Mouse (Mus musculus) fibroblast of lung, adult 2 months (primary cell): ENCODE data around the gene Tmem251.

Experiments used
- DNase-seq: peaks from one replicate; pipeline ENCODE4 v3.0.0-alpha.2; 2011; ENCODE audit warnings: low read depth

Tmem251 gene

DNA sequence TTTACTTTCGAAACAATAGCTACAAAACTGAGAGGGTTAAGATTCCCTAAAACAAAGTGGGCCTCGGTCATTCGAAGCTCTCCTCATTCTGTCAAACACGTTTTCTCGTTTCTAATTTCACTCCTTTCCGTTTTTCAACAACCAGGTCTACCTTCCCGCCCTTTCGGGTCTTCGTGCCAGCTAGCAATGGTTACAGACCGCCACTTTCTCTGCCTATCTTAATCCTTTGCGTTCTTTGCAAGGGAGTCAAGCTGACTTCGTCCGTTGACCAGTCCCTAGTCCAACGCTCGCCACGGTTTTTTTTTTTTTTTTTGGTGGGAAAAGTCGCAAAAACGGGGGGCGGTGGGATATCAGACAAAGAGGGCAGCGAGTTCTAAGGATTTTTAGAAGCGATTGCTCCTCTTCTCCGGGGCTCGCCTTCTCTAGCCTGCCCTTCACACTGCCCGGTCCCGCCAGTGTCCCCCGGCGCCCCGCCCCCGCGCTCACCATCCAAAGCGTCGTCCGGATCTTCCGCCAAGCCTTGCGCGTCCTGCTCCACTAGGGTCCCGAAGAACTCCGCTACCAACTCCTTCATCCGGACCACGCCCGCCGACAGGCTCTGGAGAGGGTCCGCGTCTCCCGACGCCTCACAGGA lies 13.6 kb downstream of the Tmem251 start:
- DNase-seq: no peak

DNA sequence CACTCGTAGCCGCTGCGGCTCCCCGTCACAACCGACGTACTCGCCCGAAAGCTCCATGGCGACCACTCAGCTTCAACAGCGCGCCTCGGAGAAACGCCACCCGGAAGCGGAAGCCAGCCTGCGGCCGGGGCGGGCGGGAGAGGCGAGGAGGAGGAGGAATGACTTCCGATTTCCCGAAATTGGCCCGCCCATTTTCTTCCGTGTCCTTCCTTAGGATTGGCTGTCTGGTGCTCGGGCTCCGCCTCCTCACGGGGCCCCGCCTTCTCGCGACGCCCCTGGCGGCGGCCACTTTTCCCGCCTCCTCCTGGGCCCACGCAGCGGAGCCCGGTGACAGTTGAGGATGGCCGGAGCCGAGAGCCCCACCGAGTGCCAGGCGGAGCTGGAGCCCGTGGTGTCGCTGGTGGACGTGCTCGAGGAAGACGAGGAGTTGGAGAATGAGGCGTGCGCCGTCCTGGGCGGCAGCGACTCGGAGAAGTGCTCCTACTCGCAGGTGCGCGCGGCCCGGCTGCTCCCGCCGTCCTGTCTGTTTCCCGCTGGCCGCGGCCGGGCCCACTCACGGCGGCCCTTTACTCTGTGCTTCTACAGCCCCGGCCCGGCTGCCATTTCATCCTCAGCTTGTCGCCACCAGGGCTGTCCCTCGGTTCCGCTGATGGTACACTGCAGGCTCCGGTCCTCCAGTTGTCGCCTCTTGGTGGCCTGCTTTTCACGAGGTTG lies 14.3 kb downstream of the Tmem251 start, which contains the start of the genes Gm28051, Gon7 and Ubr7:
Gene Gm28051, minus strand, starts transcription at position 77 of the 714 bp plus-strand sequence.
Gene Gon7, minus strand, starts transcription at position 115 of the 714 bp plus-strand sequence.
Gene Ubr7, plus strand, starts transcription at position 279 of the 714 bp plus-strand sequence.
- peak; percentile 85 for DNase-seq

DNA sequence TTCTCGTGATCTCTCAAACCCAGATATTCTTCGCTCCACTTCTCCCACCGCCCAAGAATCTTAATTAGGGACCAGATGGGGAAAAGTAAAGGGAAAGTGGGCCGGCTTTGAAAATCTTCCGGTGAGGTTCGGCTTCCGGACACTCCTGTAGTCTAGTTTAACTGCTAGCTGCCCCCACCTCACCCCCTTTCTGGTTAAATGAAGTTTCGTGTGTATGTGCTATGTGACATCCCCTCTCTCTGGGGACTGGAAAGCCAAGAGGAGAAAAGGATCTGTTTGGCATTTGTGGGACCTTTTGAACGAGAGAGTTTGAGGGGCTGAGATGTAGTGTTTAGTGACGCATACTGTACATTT lies 14.8 kb downstream of the Tmem251 start, which contains the start of gene Gm20604:
Gene Gm20604, minus strand, starts transcription at position 270 of the 354 bp plus-strand sequence.
- DNase-seq: no peak

DNA sequence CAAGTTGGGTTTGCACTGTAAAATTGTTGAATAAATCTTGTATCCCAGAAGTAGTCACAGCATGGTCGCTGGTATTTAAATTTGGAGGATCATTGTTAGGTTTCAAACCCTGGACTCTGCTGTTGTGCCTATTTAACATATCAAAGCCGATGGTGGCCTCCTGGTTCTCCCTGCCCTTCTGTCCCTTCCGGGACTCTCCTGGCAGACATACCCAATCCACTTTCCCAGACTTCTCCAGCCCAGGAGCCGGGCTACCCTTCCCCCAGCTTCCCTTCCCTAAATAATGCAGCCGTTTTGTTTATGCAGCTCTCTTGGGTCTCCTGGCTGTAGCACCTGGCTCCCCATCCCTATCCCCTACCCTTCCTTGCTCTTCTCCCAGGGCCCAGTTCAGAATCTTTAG lies 15.4 kb downstream of the Tmem251 start:
- no peak for DNase-seq

DNA sequence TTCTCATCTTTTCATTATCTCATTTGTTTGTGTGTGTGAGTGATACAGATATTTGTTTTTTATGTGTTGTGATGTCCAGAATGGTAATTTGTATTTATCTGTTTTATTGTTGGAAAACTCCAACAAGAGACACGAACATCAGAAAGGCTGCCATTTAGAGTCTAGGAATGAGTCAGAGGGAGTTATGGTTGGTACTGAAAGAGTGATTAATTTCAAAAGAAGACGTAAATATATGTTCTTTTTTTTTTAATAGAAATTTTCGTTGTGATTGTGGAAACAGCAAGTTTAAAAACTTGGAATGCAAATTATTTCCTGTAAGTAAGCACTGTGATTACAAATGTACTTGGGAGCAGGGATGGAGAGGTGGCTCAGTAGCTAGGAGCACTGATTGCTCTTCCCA lies 18.1 kb downstream of the Tmem251 start:
- no peak for DNase-seq

DNA sequence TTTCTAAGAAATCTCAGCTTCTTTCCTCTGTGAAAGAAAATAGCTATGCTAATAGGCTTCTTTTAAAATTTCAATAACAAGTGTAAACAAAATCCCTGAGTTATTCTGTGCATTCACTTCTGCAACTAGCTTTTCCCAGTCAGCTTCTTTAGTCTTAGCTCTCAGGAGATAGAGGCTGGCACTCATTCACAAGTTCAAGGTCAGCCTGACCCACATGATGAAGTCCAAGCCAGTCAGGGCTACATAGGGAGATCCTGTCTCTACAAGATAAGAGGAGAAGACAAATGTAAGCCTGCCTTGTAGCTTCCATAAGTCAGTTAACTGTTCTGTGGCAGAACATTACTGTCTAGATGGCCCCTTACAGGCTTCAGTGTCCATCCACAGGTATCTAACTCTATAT lies 20.1 kb downstream of the Tmem251 start:
- DNase-seq: no peak

DNA sequence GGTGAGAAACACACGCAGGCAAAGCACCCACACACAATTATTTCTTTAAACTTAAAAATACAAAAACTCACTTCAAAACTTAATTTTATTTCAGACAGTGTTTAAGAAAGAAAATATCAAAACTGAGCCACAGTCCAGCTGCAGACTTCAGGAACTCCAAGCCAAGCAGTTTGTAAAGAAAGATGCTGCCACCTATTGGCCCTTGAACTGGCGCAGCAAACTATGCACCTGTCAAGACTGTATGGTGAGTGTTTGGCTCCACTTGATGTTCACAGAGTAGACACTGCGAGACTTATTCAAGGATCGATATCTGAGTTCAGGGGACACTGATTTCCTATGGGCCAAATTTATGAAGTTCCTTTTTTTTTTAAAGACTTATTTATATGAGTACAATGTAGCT lies 25.4 kb downstream of the Tmem251 start:
- DNase-seq: no peak

DNA sequence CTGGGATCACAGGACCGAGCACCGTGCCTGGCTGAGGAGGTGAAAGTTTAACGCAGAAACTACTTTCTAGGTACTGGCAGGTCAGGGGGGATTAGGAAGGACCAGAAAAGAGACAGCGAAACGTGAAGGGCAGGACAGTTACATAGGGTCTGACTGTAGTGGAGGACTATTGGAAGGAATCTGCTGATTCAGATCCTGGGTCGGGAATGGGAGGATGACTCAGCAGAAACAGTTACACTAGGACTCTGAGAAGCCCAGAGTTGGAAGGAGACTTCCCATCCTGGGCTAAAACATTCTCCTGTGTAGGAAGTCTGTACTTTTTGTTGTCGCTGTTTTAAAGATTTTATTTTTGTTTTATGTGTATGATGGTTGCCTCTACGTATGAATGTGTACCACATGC lies 28.0 kb downstream of the Tmem251 start:
- no peak for DNase-seq

DNA sequence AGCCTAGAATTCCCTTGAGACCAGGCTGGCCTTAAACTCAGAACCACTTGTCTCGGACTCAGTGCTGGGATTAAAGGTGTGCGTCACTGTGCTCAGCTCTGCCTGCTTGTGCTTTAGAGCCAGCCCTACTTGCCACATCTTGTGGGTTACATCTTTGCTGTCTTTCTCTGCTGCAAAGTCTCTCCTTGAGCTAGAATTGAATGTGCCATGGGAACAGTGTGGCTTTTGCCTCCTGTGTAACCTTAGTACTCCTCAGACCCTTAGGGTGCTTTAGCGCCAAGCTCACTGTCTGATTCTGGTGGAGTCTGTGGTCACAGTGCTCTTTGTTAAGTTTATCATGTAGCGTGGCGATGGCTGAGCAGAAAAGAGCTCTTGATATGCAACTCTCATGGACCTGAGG lies 29.1 kb downstream of the Tmem251 start:
- DNase-seq: no peak

DNA sequence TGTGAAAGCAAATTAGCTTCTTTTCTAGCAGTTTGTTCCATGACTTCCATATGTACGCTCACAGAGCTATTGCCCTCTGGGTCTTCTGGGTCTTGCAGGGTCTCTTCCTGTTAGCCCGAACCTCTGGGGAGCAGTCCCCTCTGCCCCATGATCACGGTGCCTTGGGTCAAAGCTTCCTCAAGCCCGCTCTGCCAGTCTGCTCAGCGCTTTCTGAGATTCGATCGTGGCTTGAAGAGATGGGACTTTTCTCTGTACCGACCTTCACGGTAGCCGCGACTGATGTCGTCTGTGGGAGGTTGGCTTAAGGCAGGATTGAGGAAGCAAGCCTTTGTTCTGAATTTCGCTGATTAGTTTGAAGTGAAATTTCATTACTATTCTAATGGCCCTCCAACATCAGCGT lies 32.5 kb downstream of the Tmem251 start:
- no peak for DNase-seq

DNA sequence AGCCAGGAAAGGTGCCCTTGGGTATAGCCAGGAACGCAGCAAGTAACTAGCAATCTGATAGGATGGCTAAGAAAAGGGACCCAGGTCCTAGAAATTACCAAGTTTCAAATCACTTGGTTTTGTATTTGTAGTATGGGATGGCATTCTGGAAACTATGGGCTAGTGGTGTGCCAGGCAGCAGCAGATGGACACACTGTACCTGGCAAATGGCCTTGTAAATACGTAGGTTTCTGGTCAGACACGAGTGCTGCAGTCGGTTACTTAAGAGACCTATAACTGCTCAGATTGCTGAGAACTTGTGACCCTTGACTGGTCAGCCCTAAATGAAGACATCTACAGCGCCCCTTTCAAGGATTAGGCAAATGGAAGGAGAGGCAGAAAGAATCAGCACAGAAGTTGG lies 34.6 kb downstream of the Tmem251 start:
- no peak for DNase-seq

DNA sequence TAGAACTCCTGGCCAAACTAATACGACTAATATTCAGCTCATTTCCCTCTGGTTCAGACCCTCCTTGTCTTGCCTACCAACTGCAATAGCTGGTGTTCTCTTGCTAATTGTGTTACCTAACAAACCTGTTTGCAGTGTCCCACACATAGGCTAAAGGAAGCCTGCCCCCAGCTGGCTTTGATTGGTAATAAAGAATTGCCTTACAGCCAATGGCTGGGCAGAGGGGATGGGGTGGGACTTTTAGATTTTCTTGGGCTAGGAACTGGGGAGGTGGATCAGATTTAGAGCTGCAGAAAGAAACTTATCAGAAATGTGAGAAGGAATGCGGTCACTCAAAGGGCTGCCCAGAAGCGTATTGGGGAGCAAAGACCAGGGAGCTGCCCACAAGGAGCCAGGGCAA lies 35.9 kb downstream of the Tmem251 start:
- DNase-seq: no peak

DNA sequence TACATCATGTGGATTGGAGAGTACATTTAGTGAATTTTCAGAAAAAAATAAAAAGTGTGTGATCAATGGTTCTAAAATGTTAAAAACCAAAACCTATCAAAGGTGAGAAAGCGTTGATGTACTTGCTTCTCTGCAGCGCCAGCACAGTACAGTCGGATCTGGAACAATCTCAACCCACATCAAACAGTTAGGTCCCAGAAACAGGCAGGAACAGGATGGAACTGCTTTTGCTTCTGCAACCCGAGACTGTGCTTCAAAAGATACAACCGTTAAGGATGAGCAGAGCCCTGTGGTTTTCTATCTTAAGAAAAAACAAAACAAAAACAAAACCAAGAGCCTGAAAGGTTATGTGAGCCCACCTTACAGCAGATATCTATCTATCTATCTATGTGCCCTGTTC lies 39.3 kb downstream of the Tmem251 start:
- no peak for DNase-seq

DNA sequence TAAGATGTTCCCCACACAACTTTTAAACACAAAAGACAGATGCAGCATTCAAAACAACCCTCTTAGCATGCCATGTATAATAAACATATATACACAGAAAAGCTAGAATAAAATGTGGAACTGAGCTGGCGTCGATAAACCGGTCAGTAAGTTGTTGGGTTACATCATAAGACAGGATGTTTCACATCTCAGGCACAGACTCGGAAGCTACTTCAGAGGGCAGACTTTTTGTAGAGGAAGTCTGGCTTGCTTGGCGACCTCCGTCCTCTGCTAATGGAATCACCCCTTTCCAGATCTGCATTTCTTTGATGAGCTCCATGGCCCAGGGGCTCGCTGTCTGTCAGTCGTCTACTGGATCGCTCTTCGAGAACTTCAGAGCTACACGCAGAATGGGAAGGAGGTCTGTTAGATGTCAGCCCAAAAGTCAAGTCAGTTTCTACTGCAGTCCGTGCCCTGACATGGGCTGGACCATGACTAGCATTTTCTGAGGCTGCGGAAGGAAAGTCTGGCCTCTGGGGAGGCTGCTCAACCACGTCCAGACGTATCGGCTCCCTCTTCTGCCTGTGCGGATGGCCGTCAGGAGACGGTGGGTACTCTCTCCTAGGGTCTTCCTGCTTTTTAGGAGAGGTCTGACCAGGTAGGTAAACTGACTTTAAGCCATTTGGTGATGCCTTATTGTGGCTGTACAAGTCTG lies 41.5 kb downstream of the Tmem251 start:
- no peak for DNase-seq

DNA sequence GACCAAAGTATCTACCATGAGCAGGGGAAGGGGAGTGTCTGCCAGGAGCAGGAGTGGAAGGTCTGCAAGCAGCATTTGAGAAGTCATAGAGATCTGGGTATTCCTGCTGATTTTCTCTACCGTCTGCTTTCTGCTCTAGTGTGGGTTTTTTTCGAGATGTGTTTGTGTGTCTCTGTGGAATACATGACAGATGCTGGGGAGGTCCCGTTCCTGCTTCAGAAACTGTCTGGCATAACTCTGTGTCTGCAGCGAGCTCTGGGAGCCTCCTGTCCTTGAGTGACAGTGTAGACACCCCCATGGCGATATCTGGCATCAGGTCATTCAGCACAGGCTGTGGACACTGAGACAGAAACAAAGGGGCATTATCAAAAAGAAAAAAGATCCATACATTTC lies 42.0 kb downstream of the Tmem251 start:
- DNase-seq: no peak

DNA sequence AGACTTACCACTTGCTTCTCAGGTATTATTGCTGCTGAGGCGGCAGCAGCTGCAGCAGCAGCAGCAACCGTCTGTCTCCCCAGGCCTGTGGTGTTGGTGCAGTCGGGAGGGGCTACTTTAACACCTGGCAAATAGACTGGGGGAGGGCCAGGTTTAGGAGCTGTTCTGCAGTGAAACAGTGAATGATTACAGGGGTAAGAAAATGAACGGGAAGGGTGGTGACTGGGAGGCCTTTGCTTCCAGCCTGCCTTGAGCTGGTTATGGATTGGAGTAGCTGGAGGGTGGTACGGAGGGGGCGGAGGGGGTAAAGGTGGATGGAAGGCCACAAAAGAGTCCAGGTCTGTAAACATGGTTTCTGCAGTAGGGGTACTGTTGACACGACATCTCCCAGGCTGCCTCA lies 44.4 kb downstream of the Tmem251 start:
- no peak for DNase-seq
